Mouse (Mus musculus) megakaryocyte, embryonic 14.5 days (primary cell): ENCODE data around the gene Gm45837.

Source experiments
- FLI1 ChIP-seq: IDR thresholded peaks from 2 replicates; pipeline ENCODE4 v1.6.1; 2012; ENCODE audit warnings: low read length, inconsistent platforms, mixed read lengths
- GATA1 ChIP-seq: IDR thresholded peaks from 3 replicates; pipeline ENCODE4 v1.6.1; 2012; ENCODE audit warnings: mixed read lengths, low read length, inconsistent platforms, borderline replicate concordance

DNA sequence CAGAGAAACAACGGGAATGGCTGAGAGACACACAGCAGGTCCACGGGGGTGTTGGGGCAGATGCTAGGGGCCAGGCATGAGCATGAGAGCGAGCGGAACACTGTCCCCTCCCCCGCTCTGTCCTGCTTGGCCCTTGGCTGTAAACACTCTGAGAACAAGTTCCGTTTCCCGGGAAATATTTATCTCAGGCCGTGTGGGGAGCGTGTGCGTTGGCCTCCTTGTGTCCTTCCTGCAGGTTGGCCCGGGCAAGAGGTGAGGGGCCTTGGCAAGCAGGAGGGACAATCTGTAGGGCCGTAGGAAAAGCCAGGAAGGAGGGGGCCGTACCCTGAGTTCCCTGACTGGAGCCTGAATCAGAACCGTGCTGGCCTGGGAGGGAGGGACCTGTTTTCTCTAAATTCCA, 54.7 kb downstream of the Gm45837 start:
- no peak for TF ChIP-seq GATA1
- TF ChIP-seq FLI1 = no peak
